Mouse (Mus musculus): Measurements from ENCODE around the gene Pfn4. TPM values are rescaled to one million over a fixed set of nuclear protein-coding genes. Genes with fewer than 3 reads are reported as not detected.

Pfn4 gene
- 2.8 and 3.4 TPM in 2 replicates for polyA plus RNA-seq (2014; fragmentation: Nextera tagmentation; extraction: Ambion mirVana)

GRCm38 (mm10) chr12:4768492-4769332 is at the start of gene Pfn4, which contains the start of gene Fam228b:
Gene Pfn4 (plus strand): TSS chr12:4769022.
Gene Fam228b (minus strand): TSS chr12:4769267.
- Histone ChIP-seq H3K27ac (ENCODE audit: low read length) (peak within 1 kb of the TSS; percentile 84), H3K9me3 (ENCODE audit: control insufficient read depth, low read depth, low read length) (no peaks in the 10 kb centered on the region), H3K4me3 (ENCODE audit: low read depth, low read length) (peak within 1 kb of the TSS; percentile 49), H3K27me3 (ENCODE audit: control insufficient read depth, insufficient read depth, low read length) (no peaks in the 10 kb centered on the region), H3K36me3 (ENCODE audit: control insufficient read depth, insufficient read depth, low read length) (no peaks in the 10 kb centered on the region), H3K4me2 (replicated peaks; ENCODE audit: low read depth, low read length) (peak within 1 kb of the TSS; percentile 47), H3K4me1 (ENCODE audit: control insufficient read depth, insufficient read depth, low read length) (no peaks in the 10 kb centered on the region), H3K9ac (replicated peaks; ENCODE audit: low read depth, low read length) (peak within 1 kb of the TSS; percentile 66)
- 3% methylated on average over 61 of the region's 61 CpGs for WGBS
- ATAC-seq (ENCODE audit: insufficient number of reproducible peaks, insufficient read depth, low FRiP score, low read depth), result peak; percentile 99

GRCm38 (mm10) chr12:4719066-4719761 is 49.6 kb upstream of the Pfn4 start:
- Histone ChIP-seq H3K4me2 (replicated peaks; ENCODE audit: low read depth, low read length) (no peak overlapping the region), H3K9me3 (ENCODE audit: control insufficient read depth, low read depth, low read length) (no peaks in the 10 kb centered on the region), H3K36me3 (ENCODE audit: control insufficient read depth, insufficient read depth, low read length) (0 out of 2 replicates have a peak, but pooled peaks cover 3% of the 10 kb centered on the region), H3K27me3 (ENCODE audit: control insufficient read depth, insufficient read depth, low read length) (no peaks in the 10 kb centered on the region), H3K4me1 (ENCODE audit: control insufficient read depth, insufficient read depth, low read length) (no peaks in the 10 kb centered on the region), H3K4me3 (ENCODE audit: low read depth, low read length) (no peak overlapping the region), H3K27ac (ENCODE audit: low read length) (no peak overlapping the region), H3K9ac (replicated peaks; ENCODE audit: low read depth, low read length) (no peak overlapping the region)
- ATAC-seq (ENCODE audit: insufficient number of reproducible peaks, insufficient read depth, low FRiP score, low read depth), result no peak
- 67% methylated on average over 13 of the region's 13 CpGs for WGBS

GRCm38 (mm10) chr12:4719762-4720754 is 48.8 kb upstream of the Pfn4 start:
- Histone ChIP-seq H3K27ac (ENCODE audit: low read length) (no peak overlapping the region), H3K4me2 (replicated peaks; ENCODE audit: low read depth, low read length) (no peak overlapping the region), H3K9ac (replicated peaks; ENCODE audit: low read depth, low read length) (no peak overlapping the region), H3K9me3 (ENCODE audit: control insufficient read depth, low read depth, low read length) (no peaks in the 10 kb centered on the region), H3K27me3 (ENCODE audit: control insufficient read depth, insufficient read depth, low read length) (no peaks in the 10 kb centered on the region), H3K4me3 (ENCODE audit: low read depth, low read length) (no peak overlapping the region), H3K36me3 (ENCODE audit: control insufficient read depth, insufficient read depth, low read length) (no peaks in the 10 kb centered on the region), H3K4me1 (ENCODE audit: control insufficient read depth, insufficient read depth, low read length) (no peaks in the 10 kb centered on the region)
- ATAC-seq (ENCODE audit: insufficient number of reproducible peaks, insufficient read depth, low FRiP score, low read depth), result no peak
- WGBS, result 72% methylated on average over 17 of the region's 17 CpGs

GRCm38 (mm10) chr12:4729165-4729564 is 39.7 kb upstream of the Pfn4 start:
- no peak for ATAC-seq (ENCODE audit: insufficient number of reproducible peaks, insufficient read depth, low FRiP score, low read depth)
- WGBS, result 86% methylated on average over 3 of the region's 3 CpGs
- Histone ChIP-seq H3K9me3 (ENCODE audit: control insufficient read depth, low read depth, low read length) (no peaks in the 10 kb centered on the region), H3K4me1 (ENCODE audit: control insufficient read depth, insufficient read depth, low read length) (no peaks in the 10 kb centered on the region), H3K9ac (replicated peaks; ENCODE audit: low read depth, low read length) (no peak overlapping the region), H3K27ac (ENCODE audit: low read length) (no peak overlapping the region), H3K4me2 (replicated peaks; ENCODE audit: low read depth, low read length) (no peak overlapping the region), H3K27me3 (ENCODE audit: control insufficient read depth, insufficient read depth, low read length) (no peaks in the 10 kb centered on the region), H3K36me3 (ENCODE audit: control insufficient read depth, insufficient read depth, low read length) (no peaks in the 10 kb centered on the region), H3K4me3 (ENCODE audit: low read depth, low read length) (no peak overlapping the region)

- H3K9ac ChIP-seq (replicated peaks; ENCODE audit: low read depth, low read length), result no peak overlapping the region
- no peak overlapping the region for H3K4me3 ChIP-seq (ENCODE audit: low read depth, low read length)
- no peaks in the 10 kb centered on the region for H3K4me1 ChIP-seq (ENCODE audit: control insufficient read depth, insufficient read depth, low read length)
- H3K9me3 ChIP-seq (ENCODE audit: control insufficient read depth, low read depth, low read length), result no peaks in the 10 kb centered on the region
- 60% methylated on average over 4 of the region's 4 CpGs for WGBS
- H3K27me3 ChIP-seq (ENCODE audit: control insufficient read depth, insufficient read depth, low read length), result no peaks in the 10 kb centered on the region
- H3K27ac ChIP-seq (ENCODE audit: low read length), result no peak overlapping the region
- H3K4me2 ChIP-seq (replicated peaks; ENCODE audit: low read depth, low read length), result no peak overlapping the region
- no peaks in the 10 kb centered on the region for H3K36me3 ChIP-seq (ENCODE audit: control insufficient read depth, insufficient read depth, low read length)
- ATAC-seq (ENCODE audit: insufficient number of reproducible peaks, insufficient read depth, low FRiP score, low read depth), result no peak
These were observed 37.2 kb upstream of the Pfn4 start for GRCm38 (mm10) chr12:4731629-4732028.

- no peaks in the 10 kb centered on the region for H3K27me3 ChIP-seq (ENCODE audit: control insufficient read depth, insufficient read depth, low read length)
- H3K9ac ChIP-seq (replicated peaks; ENCODE audit: low read depth, low read length), result no peak overlapping the region
- no peaks in the 10 kb centered on the region for H3K4me1 ChIP-seq (ENCODE audit: control insufficient read depth, insufficient read depth, low read length)
- no peak overlapping the region for H3K4me3 ChIP-seq (ENCODE audit: low read depth, low read length)
- no peak for ATAC-seq (ENCODE audit: insufficient number of reproducible peaks, insufficient read depth, low FRiP score, low read depth)
- no peak overlapping the region for H3K4me2 ChIP-seq (replicated peaks; ENCODE audit: low read depth, low read length)
- H3K9me3 ChIP-seq (ENCODE audit: control insufficient read depth, low read depth, low read length), result no peaks in the 10 kb centered on the region
- 52% methylated on average over 4 of the region's 4 CpGs for WGBS
- H3K36me3 ChIP-seq (ENCODE audit: control insufficient read depth, insufficient read depth, low read length), result no peaks in the 10 kb centered on the region
- no peak overlapping the region for H3K27ac ChIP-seq (ENCODE audit: low read length)
These were observed 36.5 kb upstream of the Pfn4 start for GRCm38 (mm10) chr12:4732332-4732731.

GRCm38 (mm10) chr12:4738031-4738576 is 30.7 kb upstream of the Pfn4 start, which contains the start of gene Fam228a:
Gene Fam228a (minus strand): TSS chr12:4738430.
- 90% methylated on average over 18 of the region's 18 CpGs for WGBS
- Histone ChIP-seq H3K27ac (ENCODE audit: low read length) (no peak within 1 kb of the TSS), H3K36me3 (ENCODE audit: control insufficient read depth, insufficient read depth, low read length) (no peaks in the 10 kb centered on the region), H3K4me2 (replicated peaks; ENCODE audit: low read depth, low read length) (no peak within 1 kb of the TSS), H3K4me1 (ENCODE audit: control insufficient read depth, insufficient read depth, low read length) (no peaks in the 10 kb centered on the region), H3K27me3 (ENCODE audit: control insufficient read depth, insufficient read depth, low read length) (no peaks in the 10 kb centered on the region), H3K9me3 (ENCODE audit: control insufficient read depth, low read depth, low read length) (no peaks in the 10 kb centered on the region), H3K9ac (replicated peaks; ENCODE audit: low read depth, low read length) (no peak within 1 kb of the TSS), H3K4me3 (ENCODE audit: low read depth, low read length) (no peak within 1 kb of the TSS)
- ATAC-seq (ENCODE audit: insufficient number of reproducible peaks, insufficient read depth, low FRiP score, low read depth), result no peak
